Mouse (Mus musculus) limb, embryonic 14.5 days (tissue): ENCODE results near the gene Fam166a. TPM values are rescaled to one million over a fixed set of nuclear protein-coding genes. Genes with fewer than 3 reads are reported as not detected.
A peak's percentile ranks its signal among the peaks of the same experiment; 100 is the strongest.

Experiments
- ATAC-seq: fragments of 200-750 bp; cut with Nextera tagmentation; 2 replicates; pipeline ENCODE4 v1.8.0; 2017; ENCODE audit warnings: low read depth, moderate number of reproducible peaks, moderate TSS enrichment; ENCODE audit not compliant: low FRiP score
- DNase-seq: peaks from one replicate; pipeline ENCODE4 v3.0.0-alpha.2; 2015; ENCODE audit warnings: low spot score
- H3K27ac ChIP-seq: fragments of 300-500 bp; sonication (generic); replicated peaks from 2 replicates; pipeline ENCODE4 v1.5.1; 2014; ENCODE audit warnings: low read depth, mild to moderate bottlenecking, low read length, moderate library complexity, mixed read lengths
- H3K27me3 ChIP-seq: fragments of 300-500 bp; sonication (generic); 2 replicates; pipeline ENCODE4 v1.6.1; 2014; ENCODE audit warnings: low read length, mixed read lengths; ENCODE audit not compliant: control insufficient read depth, insufficient read depth
- H3K36me3 ChIP-seq: fragments of 300-500 bp; sonication (generic); 2 replicates; pipeline ENCODE4 v1.6.1; 2014; ENCODE audit warnings: mild to moderate bottlenecking, low read length, moderate library complexity, mixed read lengths; ENCODE audit not compliant: control insufficient read depth, insufficient read depth
- H3K4me1 ChIP-seq: fragments of 300-500 bp; sonication (generic); 2 replicates; pipeline ENCODE4 v1.6.1; 2014; ENCODE audit warnings: antibody characterized with exemption, low read length, mixed read lengths; ENCODE audit not compliant: control insufficient read depth, insufficient read depth
- H3K4me2 ChIP-seq: fragments of 300-500 bp; sonication (generic); replicated peaks from 2 replicates; pipeline ENCODE4 v1.6.1; 2014; ENCODE audit warnings: low read depth, mild to moderate bottlenecking, low read length, moderate library complexity; ENCODE audit not compliant: severe bottlenecking
- H3K4me3 ChIP-seq: fragments of 300-500 bp; sonication (generic); replicated peaks from 2 replicates; pipeline ENCODE4 v1.5.1; 2014; ENCODE audit warnings: low read length
- H3K9ac ChIP-seq: fragments of 300-500 bp; sonication (generic); 2 replicates; pipeline ENCODE4 v1.6.1; 2014; ENCODE audit warnings: mild to moderate bottlenecking, low read depth, low read length, moderate library complexity; ENCODE audit not compliant: severe bottlenecking
- H3K9me3 ChIP-seq: fragments of 300-500 bp; sonication (generic); 2 replicates; pipeline ENCODE4 v1.6.1; 2016; ENCODE audit warnings: low read length; ENCODE audit not compliant: control insufficient read depth
- POLR2A ChIP-seq: fragments of 200-500 bp; IDR thresholded peaks from 2 replicates; pipeline ENCODE4 v1.8.0; 2012; ENCODE audit warnings: inconsistent platforms, mild to moderate bottlenecking, moderate library complexity, borderline replicate concordance; ENCODE audit not compliant: insufficient read depth, insufficient read length; ENCODE audit errors: extremely low read depth
- WGBS: fragments of 180-500 bp; shearing (Covaris S2); extraction: QIAGEN DNeasy Blood & Tissue Kit; methylation state at CpG from one replicate; pipeline ENCODE4 v1.1.7; 2014; 5-methylcytosine and 5-hydroxymethylcytosine counted together
- polyA plus RNA-seq, 2 experiments: library from polyadenylated mRNA; depleted of rRNA in 1 of 2; stranded (reverse) in 1 of 2; unstranded in 1 of 2; fragments of >200 nt; fragmentation: Nextera tagmentation in 1 of 2; extraction: Ambion mirVana in 1 of 2; gene quantifications; 2 replicates each; pipeline versions ENCODE4 v1.2.1 to v1.2.3; 2012 to 2014

Fam166a gene
- polyA plus RNA-seq, 2 experiments = 0.17 TPM; not detected in 1

- no peak overlapping the region for H3K4me3 ChIP-seq
- H3K9me3 ChIP-seq = no peaks in the 10 kb centered on the region
- H3K9ac ChIP-seq = no peak overlapping the region
- no peak for TF ChIP-seq POLR2A
- no peak overlapping the region for H3K27ac ChIP-seq
- no peaks in the 10 kb centered on the region for H3K36me3 ChIP-seq
- H3K4me2 ChIP-seq = no peak overlapping the region
- no peak for ATAC-seq
- no peak for DNase-seq
- H3K27me3 ChIP-seq = peaks cover 8% of the 10 kb centered on the region
- WGBS = 53% methylated on average over 4 of the region's 4 CpGs
- H3K4me1 ChIP-seq = peaks cover 12% of the 10 kb centered on the region; the same call in 1 of the 2 replicates
These were observed 19.0 kb downstream of the Fam166a start for GRCm38 (mm10) chr2:25237522-25237921.

DNA sequence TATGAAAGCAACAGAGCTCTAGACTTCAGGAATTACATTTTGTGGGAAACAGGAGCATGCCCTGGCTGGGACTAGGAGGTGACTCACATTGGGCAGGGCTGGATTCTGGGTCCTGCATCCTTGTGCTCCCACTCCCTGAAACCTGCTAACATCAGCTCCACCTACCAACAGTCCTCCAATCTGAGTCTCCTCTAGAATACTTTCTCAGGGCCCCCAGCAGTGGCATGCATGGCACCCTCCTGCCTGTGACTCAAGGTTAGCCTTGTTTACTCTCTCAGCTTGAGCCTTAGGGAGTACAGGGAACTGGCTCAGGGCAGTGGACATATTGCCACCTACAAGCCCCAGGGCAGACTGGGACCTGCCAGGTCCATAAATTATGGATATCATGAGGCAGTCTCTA lies 19.6 kb downstream of the Fam166a start:
- DNase-seq = no peak
- H3K4me3 ChIP-seq = no peak overlapping the region
- no peak overlapping the region for H3K27ac ChIP-seq
- H3K9me3 ChIP-seq = no peaks in the 10 kb centered on the region
- H3K36me3 ChIP-seq = no peaks in the 10 kb centered on the region
- no peak overlapping the region for H3K9ac ChIP-seq
- H3K27me3 ChIP-seq = peaks cover 14% of the 10 kb centered on the region
- no peak for ATAC-seq
- TF ChIP-seq POLR2A = no peak
- no peak overlapping the region for H3K4me2 ChIP-seq
- H3K4me1 ChIP-seq = peaks cover 12% of the 10 kb centered on the region; the same call in 1 of the 2 replicates

DNA sequence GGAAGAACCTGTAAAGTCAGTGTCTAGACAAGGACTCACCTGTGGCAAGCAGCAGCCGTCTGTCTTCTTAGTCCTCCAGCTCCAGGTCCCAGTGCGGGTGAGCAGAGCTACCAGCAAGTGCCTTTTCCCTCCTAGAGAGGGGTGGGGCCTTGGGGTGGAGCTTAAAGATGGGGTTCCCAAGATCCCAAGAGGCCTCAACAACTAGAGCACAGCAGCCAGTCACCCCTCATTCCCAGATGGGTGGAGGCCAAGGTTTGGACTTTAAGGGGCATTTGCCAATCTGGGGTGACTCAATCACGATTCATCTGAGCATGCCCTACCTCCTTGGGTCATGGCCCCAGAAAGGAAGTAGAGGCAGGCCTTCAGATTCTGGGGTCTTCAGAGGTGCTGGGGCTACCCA lies 21.2 kb downstream of the Fam166a start:
- peaks cover 14% of the 10 kb centered on the region for H3K27me3 ChIP-seq
- H3K4me1 ChIP-seq = peaks cover 12% of the 10 kb centered on the region; the same call in 1 of the 2 replicates
- no peak overlapping the region for H3K27ac ChIP-seq
- TF ChIP-seq POLR2A = no peak
- no peaks in the 10 kb centered on the region for H3K9me3 ChIP-seq
- H3K9ac ChIP-seq = no peak overlapping the region
- ATAC-seq = no peak
- 81% methylated on average over 3 of the region's 3 CpGs for WGBS
- no peak overlapping the region for H3K4me2 ChIP-seq
- H3K36me3 ChIP-seq = no peaks in the 10 kb centered on the region
- DNase-seq = no peak
- no peak overlapping the region for H3K4me3 ChIP-seq

DNA sequence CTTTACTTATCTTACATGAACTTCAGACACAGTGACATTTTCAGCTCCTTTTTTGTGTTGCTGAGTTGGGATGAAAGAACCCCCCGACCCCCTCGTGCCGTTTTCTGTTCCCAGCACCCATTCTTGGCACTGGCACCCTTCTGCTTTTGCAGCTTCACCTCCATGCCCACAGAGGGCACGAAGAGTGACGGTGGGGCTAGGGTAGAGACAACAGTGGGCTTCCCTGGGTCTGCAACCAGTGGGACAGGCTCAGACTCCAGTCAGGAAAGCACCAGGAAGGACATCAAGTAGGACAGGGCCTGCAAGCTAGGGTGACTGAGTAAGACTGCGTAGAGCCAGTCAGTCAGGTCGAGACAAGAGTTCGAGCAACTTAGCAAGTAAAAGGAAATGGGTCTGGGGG lies 21.8 kb downstream of the Fam166a start:
- H3K27ac ChIP-seq = no peak overlapping the region
- peaks cover 14% of the 10 kb centered on the region for H3K27me3 ChIP-seq
- 52% methylated on average over 8 of the region's 8 CpGs for WGBS

GRCm38 (mm10) chr2:25240723-25241437 lies 22.3 kb downstream of the Fam166a start:
- Histone ChIP-seq H3K36me3 (no peaks in the 10 kb centered on the region), H3K27ac (no peak overlapping the region), H3K4me3 (peak overlapping the region; percentile 50), H3K27me3 (peaks cover 14% of the 10 kb centered on the region), H3K9me3 (no peaks in the 10 kb centered on the region), H3K9ac (peak overlapping the region; percentile 38), H3K4me1 (peaks cover 12% of the 10 kb centered on the region; the same call in 1 of the 2 replicates), H3K4me2 (peak overlapping the region; percentile 91)
- peak; percentile 84 for DNase-seq
- ATAC-seq = peak; percentile 88
- 2% methylated on average over 25 of the region's 29 CpGs for WGBS
- TF ChIP-seq POLR2A = 0 out of 2 replicates have a peak, but pooled peaks have one; percentile 28

More for the DNA sequence above, 21.8 kb downstream of the Fam166a start:
- DNase-seq (no peak), ATAC-seq (0 out of 2 replicates have a peak, but pooled peaks have one; percentile 3)
- peaks cover 12% of the 10 kb centered on the region; the same call in 1 of the 2 replicates for H3K4me1 ChIP-seq
- H3K4me2 ChIP-seq = peak overlapping the region; percentile 91
- no peaks in the 10 kb centered on the region for H3K36me3 ChIP-seq
- peak overlapping the region; percentile 50 for H3K4me3 ChIP-seq
- H3K9me3 ChIP-seq = no peaks in the 10 kb centered on the region
- peak overlapping the region; percentile 38 for H3K9ac ChIP-seq
- TF ChIP-seq POLR2A = no peak
